26 mouse cellular contexts compared by ENCODE assay signal in the genomic region with DNA sequence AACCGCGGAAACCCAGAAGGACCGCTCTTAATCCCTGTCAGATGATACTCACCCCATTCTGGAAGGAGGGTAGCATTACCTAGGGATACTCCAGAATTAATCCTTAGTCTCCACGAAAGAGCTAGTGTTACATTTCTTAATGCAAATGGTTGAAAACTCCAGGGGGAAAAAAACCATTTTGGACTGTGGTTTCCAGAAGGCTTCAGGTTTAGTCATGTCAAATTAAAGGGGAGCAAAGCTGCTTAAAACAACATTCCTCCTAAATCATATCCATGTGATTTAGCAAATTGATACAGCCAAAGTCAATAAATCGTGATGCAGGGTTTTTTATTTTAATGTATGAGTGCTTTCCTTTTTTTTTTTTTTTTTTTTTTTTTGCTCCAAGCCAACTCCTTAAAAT. TPM values are rescaled to one million over a fixed set of nuclear protein-coding genes. Genes with fewer than 3 reads are reported as not detected.
DNase-seq lines count a peak whose midpoint lies in the region; ATAC-seq and TF ChIP-seq lines count a peak whose summit lies in the region.
"Had no signal": no experiment of that assay in that cellular context is flagged by ENCODE, and none has a peak within 500 bp of the region (broad histone marks: within the 10 kb centered on the region; RNA-seq: fewer than 3 reads in every experiment).

No protein-coding gene starts in this region.

- H3K9me3 ChIP-seq in limb, embryonic 14.5 days (ENCODE audit: control insufficient read depth, low read length): no peaks in the 10 kb centered on the region
- H3K9me3 ChIP-seq in limb, embryonic 10.5 days (replicated peaks): no peaks in the 10 kb centered on the region
- H3K9me3 ChIP-seq in midbrain, embryonic 14.5 days (ENCODE audit: control insufficient read depth, low read length): no peaks in the 10 kb centered on the region
- no peaks in the 10 kb centered on the region for H3K9me3 ChIP-seq in midbrain, postnatal 0 days (ENCODE audit: low read length)
- H3K9me3 ChIP-seq: embryonic facial prominence, embryonic 12.5 days; G1E; hindbrain, embryonic 12.5 days; hindbrain, embryonic 15.5 days had no signal

- no peaks in the 10 kb centered on the region for H3K36me3 ChIP-seq in limb, embryonic 14.5 days (ENCODE audit: control insufficient read depth, insufficient read depth, low read length)
- no peaks in the 10 kb centered on the region for H3K36me3 ChIP-seq in limb, embryonic 10.5 days
- no peaks in the 10 kb centered on the region for H3K36me3 ChIP-seq in midbrain, embryonic 14.5 days (ENCODE audit: control insufficient read depth, insufficient read depth, low read length)
- H3K36me3 ChIP-seq in midbrain, postnatal 0 days (ENCODE audit: insufficient read depth, low read length): no peaks in the 10 kb centered on the region
- H3K36me3 ChIP-seq: embryonic facial prominence, embryonic 12.5 days; G1E; hindbrain, embryonic 12.5 days; hindbrain, embryonic 15.5 days had no signal

- no peak overlapping the region for H3K9ac ChIP-seq in limb, embryonic 14.5 days (ENCODE audit: low read depth, low read length, severe bottlenecking)
- no peak overlapping the region for H3K9ac ChIP-seq in midbrain, embryonic 14.5 days (replicated peaks; ENCODE audit: low read length)
- no peak overlapping the region for H3K9ac ChIP-seq in midbrain, postnatal 0 days (replicated peaks; ENCODE audit: low read length, poor library complexity, severe bottlenecking)
- H3K9ac ChIP-seq: embryonic facial prominence, embryonic 12.5 days; forebrain, postnatal 0 days; hindbrain, embryonic 12.5 days; hindbrain, embryonic 15.5 days had no signal

- H3K4me3 ChIP-seq in limb, embryonic 14.5 days (replicated peaks; ENCODE audit: low read length): no peak overlapping the region
- H3K4me3 ChIP-seq in limb, embryonic 10.5 days: no peak overlapping the region
- no peak overlapping the region for H3K4me3 ChIP-seq in midbrain, embryonic 14.5 days (replicated peaks; ENCODE audit: low read depth, low read length)
- H3K4me3 ChIP-seq in midbrain, postnatal 0 days (ENCODE audit: low read depth, low read length): no peak overlapping the region
- no peak overlapping the region for H3K4me3 ChIP-seq in embryonic fibroblast, embryonic 13.5 days (ENCODE audit: insufficient read depth, low read length)
- H3K4me3 ChIP-seq: embryonic facial prominence, embryonic 12.5 days; gastrocnemius, adult 2 months; hindbrain, embryonic 12.5 days; hindbrain, embryonic 15.5 days had no signal

- TF ChIP-seq POLR2A in limb, embryonic 14.5 days (IDR thresholded peaks at IDR 0.05; ENCODE audit: borderline replicate concordance, extremely low read depth, insufficient read depth, insufficient read length): no peak
- TF ChIP-seq POLR2A in embryonic fibroblast, embryonic 13.5 days (IDR thresholded peaks at IDR 0.05; ENCODE audit: low read depth, low read length): no peak

- H3K27ac ChIP-seq in limb, embryonic 14.5 days (replicated peaks; ENCODE audit: low read depth, low read length): no peak overlapping the region
- no peak overlapping the region for H3K27ac ChIP-seq in limb, embryonic 10.5 days
- peak overlapping the region; percentile 20; the same call in 1 of the 2 replicates for H3K27ac ChIP-seq in midbrain, embryonic 14.5 days (replicated peaks; ENCODE audit: low read depth, low read length)
- H3K27ac ChIP-seq in midbrain, postnatal 0 days (ENCODE audit: low read depth, low read length): no peak overlapping the region
- H3K27ac ChIP-seq in embryonic fibroblast, embryonic 13.5 days (ENCODE audit: insufficient read depth, low read length): peak overlapping the region; percentile 62
- H3K27ac ChIP-seq: embryonic facial prominence, embryonic 12.5 days; gastrocnemius, adult 2 months; hindbrain, embryonic 12.5 days; hindbrain, embryonic 15.5 days had no signal

- peaks cover 21% of the 10 kb centered on the region for H3K4me1 ChIP-seq in limb, embryonic 14.5 days (ENCODE audit: control insufficient read depth, insufficient read depth, low read length)
- peaks cover 34% of the 10 kb centered on the region for H3K4me1 ChIP-seq in limb, embryonic 10.5 days
- H3K4me1 ChIP-seq in midbrain, embryonic 14.5 days (ENCODE audit: control insufficient read depth, insufficient read depth, low read length): peaks cover 23% of the 10 kb centered on the region
- H3K4me1 ChIP-seq in midbrain, postnatal 0 days (ENCODE audit: insufficient read depth, low read length): no peaks in the 10 kb centered on the region; the same call in 1 of the 2 replicates
- H3K4me1 ChIP-seq in embryonic fibroblast, embryonic 13.5 days (ENCODE audit: control insufficient read depth, insufficient read depth, low read length): peaks cover 10% of the 10 kb centered on the region; the same call in 1 of the 2 replicates

- peak; percentile 23 for DNase-seq in limb, embryonic 14.5 days (ENCODE audit: low spot score)
- no peak for DNase-seq in limb, embryonic 10.5 days (ENCODE audit: low spot score)
- no peak for DNase-seq in midbrain, embryonic 14.5 days
- DNase-seq in midbrain, postnatal 0 days (ENCODE audit: low spot score): no peak
- no peak for DNase-seq in cerebellum, adult 9-11 months
- DNase-seq in neural tube, embryonic 10.5 days (ENCODE audit: extremely low spot score, low spot score): no peak
- DNase-seq: adrenal gland, adult 2 months; adrenal gland, postnatal 14 days; cerebellum, adult 11 months; cerebellum, adult 2 months; cerebellum, postnatal 10 days; cerebellum, postnatal 36 days; embryo, embryonic 11 days; forebrain, postnatal 0 days; gastrocnemius, adult 2 months; gastrocnemius, postnatal 14 days; heart, adult 11 months had no signal

- WGBS in limb, embryonic 14.5 days: 41% methylated on average over 5 of the region's 5 CpGs
- WGBS in limb, embryonic 10.5 days: 61% methylated on average over 5 of the region's 5 CpGs
- WGBS in midbrain, embryonic 14.5 days: 12% methylated on average over 5 of the region's 5 CpGs
- 24% methylated on average over 5 of the region's 5 CpGs for WGBS in midbrain, postnatal 0 days

- no peaks in the 10 kb centered on the region for H3K27me3 ChIP-seq in limb, embryonic 14.5 days (ENCODE audit: control insufficient read depth, insufficient read depth, low read length)
- H3K27me3 ChIP-seq in limb, embryonic 10.5 days (ENCODE audit: low read depth, poor library complexity, severe bottlenecking): peaks cover 9% of the 10 kb centered on the region; the same call in 1 of the 2 replicates
- H3K27me3 ChIP-seq in midbrain, embryonic 14.5 days (ENCODE audit: control insufficient read depth, insufficient read depth, low read length): no peaks in the 10 kb centered on the region
- no peaks in the 10 kb centered on the region for H3K27me3 ChIP-seq in midbrain, postnatal 0 days (ENCODE audit: insufficient read depth, low read length)
- H3K27me3 ChIP-seq: CH12.LX; embryonic facial prominence, embryonic 12.5 days; hindbrain, embryonic 12.5 days; hindbrain, embryonic 15.5 days had no signal

- no peak for ATAC-seq in limb, embryonic 14.5 days (ENCODE audit: low FRiP score, low read depth)
- ATAC-seq in midbrain, embryonic 14.5 days (ENCODE audit: low FRiP score, low TSS enrichment): no peak
- ATAC-seq in midbrain, postnatal 0 days (ENCODE audit: low FRiP score): no peak
- ATAC-seq: forebrain, embryonic 14.5 days; forebrain, postnatal 0 days had no signal

- TF ChIP-seq CTCF in midbrain, postnatal 0 days (IDR thresholded peaks at IDR 0.05): no peak
- no peak for TF ChIP-seq CTCF in embryonic fibroblast, embryonic 13.5 days (IDR thresholded peaks at IDR 0.05; ENCODE audit: borderline replicate concordance, insufficient read depth, low read length)

- 0 out of 2 replicates have a peak overlapping the region, but pooled peaks have one; percentile 1 for H3K4me2 ChIP-seq in limb, embryonic 14.5 days (replicated peaks; ENCODE audit: low read depth, low read length, severe bottlenecking)
- peak overlapping the region; percentile 44 for H3K4me2 ChIP-seq in midbrain, embryonic 14.5 days (ENCODE audit: low read length)
- no peak overlapping the region for H3K4me2 ChIP-seq in midbrain, postnatal 0 days (ENCODE audit: low read depth, low read length, poor library complexity, severe bottlenecking)
- H3K4me2 ChIP-seq: heart, embryonic 11.5 days; hindbrain, embryonic 12.5 days; hindbrain, embryonic 15.5 days had no signal

RNA-seq across cellular contexts. Expression of gene Efna5, which starts 35.5 kb away (rescaled TPM):
- 22.8 and 25.1 TPM in 2 replicates for polyA plus RNA-seq in limb, embryonic 14.5 days (2012; rRNA removed)
- 64.8 and 78.5 TPM in 2 replicates for polyA plus RNA-seq in limb, embryonic 14.5 days (2014; fragmentation: Nextera tagmentation; extraction: Ambion mirVana)
- 34.4 and 37.0 TPM in 2 replicates for polyA plus RNA-seq in limb, embryonic 10.5 days (2016; fragmentation: Nextera tagmentation; extraction: Ambion mirVana)
- polyA plus RNA-seq in midbrain, embryonic 14.5 days (2014; fragmentation: Nextera tagmentation; extraction: Ambion mirVana): 53.0 and 90.8 TPM in 2 replicates
- total RNA-seq in midbrain, postnatal 0 days (2014; rRNA removed): 11.1 and 18.3 TPM in 2 replicates
- polyA plus RNA-seq in midbrain, postnatal 0 days (2015; fragmentation: Nextera tagmentation; extraction: Ambion mirVana): 48.1 and 59.5 TPM in 2 replicates
- polyA plus RNA-seq in embryonic fibroblast, embryonic 13.5 days (2011; ENCODE audit: insufficient read length, low read depth, missing spikeins): 28.3 and 49.7 TPM in 2 replicates
- total RNA-seq: hematopoietic stem cell, adult 5-6 weeks had no signal
- polyA plus RNA-seq: G1E had no signal

Comparison
In these comparisons a context has a peak if more than half of its experiments do, and no peak if none do; other contexts are left out.
1. H3K27ac ChIP-seq: peak in midbrain, embryonic 14.5 days (single experiment) and embryonic fibroblast, embryonic 13.5 days (single experiment); none in limb, embryonic 14.5 days (single experiment), limb, embryonic 10.5 days (single experiment) and midbrain, postnatal 0 days (single experiment).